Mouse (Mus musculus) intestine, postnatal 0 days (tissue): ENCODE measurements around the gene Smtnl1. TPM values are rescaled to one million over a fixed set of nuclear protein-coding genes. Genes with fewer than 3 reads are reported as not detected.
A peak's percentile ranks its signal among the peaks of the same experiment; 100 is the strongest.

Source experiments
- ATAC-seq: fragments of 200-750 bp; cut with Nextera tagmentation; 2 replicates; pipeline ENCODE4 v1.8.0; 2017; ENCODE audit warnings: mild to moderate bottlenecking, moderate TSS enrichment, moderate library complexity
- H3K27ac ChIP-seq: fragments of 300-500 bp; sonication (generic); 2 replicates; pipeline ENCODE4 v1.5.1; 2014; ENCODE audit warnings: mild to moderate bottlenecking, low read depth, low read length, moderate library complexity
- H3K27me3 ChIP-seq: fragments of 300-500 bp; sonication (generic); replicated peaks from 2 replicates; pipeline ENCODE4 v1.6.1; 2014; ENCODE audit warnings: low read length, mixed read lengths; ENCODE audit not compliant: control insufficient read depth, insufficient read depth
- H3K36me3 ChIP-seq: fragments of 300-500 bp; sonication (generic); 2 replicates; pipeline ENCODE4 v1.6.1; 2014; ENCODE audit warnings: mild to moderate bottlenecking, moderate library complexity; ENCODE audit not compliant: control insufficient read depth, insufficient read depth
- H3K4me1 ChIP-seq: fragments of 300-500 bp; sonication (generic); replicated peaks from 2 replicates; pipeline ENCODE4 v1.6.1; 2014; ENCODE audit warnings: antibody characterized with exemption, low read length, mixed read lengths; ENCODE audit not compliant: control insufficient read depth, insufficient read depth
- H3K4me2 ChIP-seq: fragments of 300-500 bp; sonication (generic); replicated peaks from 2 replicates; pipeline ENCODE4 v1.6.1; 2014; ENCODE audit warnings: low read depth, mild to moderate bottlenecking, moderate library complexity
- H3K4me3 ChIP-seq: fragments of 300-500 bp; sonication (generic); 2 replicates; pipeline ENCODE4 v1.5.1; 2014; ENCODE audit warnings: low read depth, low read length
- H3K9ac ChIP-seq: fragments of 300-500 bp; sonication (generic); 2 replicates; pipeline ENCODE4 v1.6.1; 2014; ENCODE audit warnings: mild to moderate bottlenecking, low read depth, low read length
- H3K9me3 ChIP-seq: fragments of 300-500 bp; sonication (generic); 2 replicates; pipeline ENCODE4 v1.6.1; 2016; ENCODE audit warnings: mixed run types; ENCODE audit not compliant: control insufficient read depth
- CTCF ChIP-seq: sonication (generic); IDR thresholded peaks from 2 replicates; pipeline ENCODE4 v1.5.1; 2016; ENCODE audit warnings: low read depth, mild to moderate bottlenecking, control low read depth, antibody characterized with exemption, moderate library complexity
- WGBS: fragments of 180-500 bp; shearing (Covaris S2); extraction: QIAGEN DNeasy Blood & Tissue Kit; methylation state at CpG from one replicate; pipeline ENCODE4 v1.1.7; 2014; 5-methylcytosine and 5-hydroxymethylcytosine counted together
- polyA plus RNA-seq: library from polyadenylated mRNA; unstranded; fragments of >200 nt; fragmentation: Nextera tagmentation; extraction: Ambion mirVana; gene quantifications from 2 replicates; pipeline ENCODE4 v1.2.1, GENCODE M21; 2015

Smtnl1 gene
- polyA plus RNA-seq, 1 experiment from 2014 or later = 0.46 TPM

DNA sequence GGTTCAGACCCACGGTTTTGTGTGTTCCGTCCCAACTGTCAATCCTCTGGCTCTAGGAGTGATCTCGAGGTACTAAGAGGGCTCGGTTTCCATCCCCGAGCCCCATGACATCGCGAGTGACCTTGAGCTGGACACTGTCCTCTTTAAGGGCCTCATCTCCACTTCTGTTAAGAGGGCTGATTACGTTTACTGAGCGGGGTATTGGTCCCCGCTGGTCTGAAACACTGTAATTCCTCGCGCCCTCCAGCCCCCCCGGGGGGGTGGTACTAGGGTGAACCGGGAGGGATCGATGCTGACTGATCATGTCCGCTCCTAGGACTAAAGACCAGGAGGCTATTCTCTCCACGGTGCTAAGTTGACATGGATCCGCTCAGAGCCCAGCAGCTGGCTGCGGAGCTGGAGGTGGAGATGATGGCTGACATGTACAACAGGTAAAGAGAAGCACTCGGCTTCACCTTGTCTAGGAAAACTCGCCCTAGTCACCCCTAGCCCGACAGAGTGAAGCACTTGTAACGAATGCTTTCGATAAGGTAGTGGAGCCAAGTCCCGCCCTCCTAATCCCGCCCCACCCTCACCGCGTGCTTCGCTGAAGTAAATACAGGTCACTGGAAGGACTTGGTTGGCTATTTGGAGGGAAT is 5.0 kb upstream of the Smtnl1 start:
- Histone ChIP-seq H3K4me2 (peak overlapping the region; percentile 91), H3K9ac (peak overlapping the region; percentile 46), H3K36me3 (peaks cover 14% of the 10 kb centered on the region), H3K27ac (peak overlapping the region; percentile 71), H3K9me3 (no peaks in the 10 kb centered on the region), H3K4me1 (no peaks in the 10 kb centered on the region), H3K4me3 (peak overlapping the region; percentile 80), H3K27me3 (no peaks in the 10 kb centered on the region)
- ATAC-seq = peak; percentile 39
- no peak for TF ChIP-seq CTCF
- under 1% methylated on average over 29 of the region's 29 CpGs for WGBS

DNA sequence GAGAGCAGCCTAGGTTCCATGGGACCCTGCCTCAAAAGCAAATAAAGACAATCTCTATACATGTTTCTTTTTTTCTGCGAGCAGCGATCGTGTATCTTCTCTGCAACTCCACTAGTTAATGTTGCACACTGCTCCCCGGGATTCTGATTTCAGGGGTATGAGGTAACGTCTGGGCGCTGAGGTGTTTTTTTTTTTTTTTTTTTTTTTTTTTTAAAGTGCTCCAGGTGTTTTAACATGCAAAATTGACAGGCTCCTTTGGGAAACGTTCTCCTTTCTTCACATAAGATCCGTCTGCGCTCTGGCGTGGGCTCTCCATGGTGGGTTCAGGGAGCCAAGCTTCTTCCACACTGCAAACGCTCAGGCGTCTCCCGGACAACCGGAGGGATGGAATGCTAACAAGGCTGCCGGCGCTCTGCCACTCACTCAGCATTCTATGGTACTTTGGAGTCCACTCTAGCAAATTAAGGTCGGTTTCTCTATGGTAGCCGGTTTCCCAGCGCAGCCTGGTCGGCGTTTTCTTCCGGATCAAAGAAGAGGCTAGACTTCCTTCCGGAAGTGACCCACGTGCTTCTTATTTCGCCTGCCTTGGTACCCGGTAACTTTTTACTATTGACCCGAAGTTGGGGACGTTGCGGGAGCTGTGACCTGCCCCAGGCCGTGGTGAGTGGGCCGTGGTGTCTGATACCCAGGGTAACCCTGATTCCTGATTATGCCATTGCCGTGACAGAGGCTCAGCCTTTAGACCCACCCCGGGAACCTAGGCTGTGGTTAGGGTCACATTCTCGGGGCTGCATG is 4.2 kb upstream of the Smtnl1 start, which contains the start of gene Timm10:
Gene Timm10 (plus strand): TSS at position 510 of the 795 bp plus-strand sequence.
- ATAC-seq = peak; percentile 87
- Histone ChIP-seq H3K27ac (peak within 1 kb of the TSS; percentile 71), H3K4me3 (peak within 1 kb of the TSS; percentile 80), H3K4me2 (peak within 1 kb of the TSS; percentile 91), H3K9me3 (no peaks in the 10 kb centered on the region), H3K9ac (peak within 1 kb of the TSS; percentile 46), H3K36me3 (peaks cover 14% of the 10 kb centered on the region), H3K27me3 (peaks cover under 1% of the 10 kb centered on the region; the same call in 1 of the 2 replicates), H3K4me1 (no peaks in the 10 kb centered on the region)
- under 1% methylated on average over 34 of the region's 34 CpGs for WGBS
- no peak for TF ChIP-seq CTCF

DNA sequence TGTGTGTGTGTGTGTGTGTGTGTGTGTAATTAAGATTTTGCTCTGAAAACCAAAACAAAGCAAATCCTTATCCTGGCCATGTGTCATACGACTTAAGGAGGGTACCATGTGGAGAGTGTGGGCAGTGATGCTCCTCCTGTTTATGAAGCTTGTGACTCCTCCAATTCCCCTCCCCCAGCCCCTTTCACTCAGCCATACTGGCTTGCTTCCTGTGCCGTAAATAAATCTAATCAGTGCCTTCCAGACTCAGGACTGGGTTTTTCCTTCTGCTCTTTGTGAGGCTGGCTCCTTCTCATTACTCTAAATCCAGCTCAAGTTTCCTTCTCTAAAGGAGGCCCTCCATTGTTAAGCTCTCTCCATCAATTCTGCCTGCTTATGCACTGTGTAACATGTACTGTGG is 785 bp upstream of the Smtnl1 start:
- no peaks in the 10 kb centered on the region for H3K4me1 ChIP-seq
- H3K4me3 ChIP-seq = no peak overlapping the region
- H3K4me2 ChIP-seq = no peak overlapping the region
- no peaks in the 10 kb centered on the region for H3K36me3 ChIP-seq
- no peak for TF ChIP-seq CTCF
- no peak overlapping the region for H3K9ac ChIP-seq
- no peak overlapping the region for H3K27ac ChIP-seq
- ATAC-seq = no peak
- 28% methylated on average over 2 of the region's 2 CpGs for WGBS
- H3K9me3 ChIP-seq = no peaks in the 10 kb centered on the region
- peaks cover 8% of the 10 kb centered on the region for H3K27me3 ChIP-seq

- no peak overlapping the region for H3K4me2 ChIP-seq
- WGBS = 63% methylated on average over 3 of the region's 3 CpGs
- H3K27me3 ChIP-seq = peaks cover 8% of the 10 kb centered on the region
- no peaks in the 10 kb centered on the region for H3K9me3 ChIP-seq
- no peaks in the 10 kb centered on the region for H3K4me1 ChIP-seq
- no peaks in the 10 kb centered on the region for H3K36me3 ChIP-seq
- no peak overlapping the region for H3K9ac ChIP-seq
- TF ChIP-seq CTCF = no peak
- no peak for ATAC-seq
- H3K27ac ChIP-seq = no peak overlapping the region
- no peak overlapping the region for H3K4me3 ChIP-seq
These were observed 2.6 kb downstream of the Smtnl1 start for GRCm38 (mm10) chr2:84819861-84820260.

DNA sequence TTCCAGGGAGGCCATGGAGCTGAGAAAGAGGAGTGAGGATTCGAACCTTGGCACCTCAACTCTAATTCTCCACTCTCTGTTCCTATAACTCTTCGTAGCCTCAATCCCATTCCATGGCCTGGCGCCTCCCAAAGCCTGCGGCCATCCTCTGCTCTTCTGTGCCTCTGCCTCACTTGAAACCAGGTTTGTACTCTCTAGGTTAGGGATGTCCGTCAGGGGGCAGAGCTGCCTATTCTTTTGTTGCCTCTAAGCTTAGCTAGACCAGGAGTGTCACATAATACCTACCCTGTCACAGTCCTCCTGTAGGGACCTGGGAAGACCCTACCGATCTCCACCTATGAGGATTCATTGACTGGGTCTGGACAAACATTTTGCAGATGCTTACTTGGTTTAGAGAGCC is 9.8 kb downstream of the Smtnl1 start:
- ATAC-seq = no peak
- whole genome bisulfite sequencing = 89% methylated on average over 6 of the region's 6 CpGs
- no peak overlapping the region for H3K27ac ChIP-seq

DNA sequence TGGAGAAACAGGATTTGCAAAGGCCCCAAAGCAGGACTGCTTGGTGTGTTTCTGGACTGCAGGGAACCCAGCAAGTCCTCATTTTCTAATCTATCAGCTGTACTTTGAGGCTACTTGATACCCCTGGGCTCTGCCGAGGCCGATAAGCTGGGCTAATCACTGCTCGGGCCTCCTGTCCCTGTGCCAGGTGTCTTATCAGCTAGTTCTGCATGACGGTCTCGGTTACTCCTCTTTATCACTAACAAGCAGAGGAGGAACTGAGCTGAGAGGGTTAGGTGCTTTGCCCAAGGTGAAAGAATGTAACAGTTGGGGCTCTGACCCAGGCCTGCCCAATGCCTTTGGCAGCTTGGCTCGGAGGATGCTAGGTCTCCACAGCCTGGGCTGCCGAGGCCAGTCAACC is 10.6 kb downstream of the Smtnl1 start:
- WGBS = 39% methylated on average over 7 of the region's 7 CpGs
- Histone ChIP-seq H3K9ac (no peak overlapping the region), H3K27ac (peak overlapping the region; percentile 4; the same call in 1 of the 2 replicates), H3K27me3 (no peaks in the 10 kb centered on the region), H3K36me3 (peaks cover 8% of the 10 kb centered on the region; the same call in 1 of the 2 replicates), H3K4me1 (peaks cover 10% of the 10 kb centered on the region; the same call in 1 of the 2 replicates), H3K4me3 (no peak overlapping the region), H3K4me2 (0 out of 2 replicates have a peak overlapping the region, but pooled peaks have one; percentile 13), H3K9me3 (no peaks in the 10 kb centered on the region)
- no peak for TF ChIP-seq CTCF
- ATAC-seq = peak; percentile 42; the same call in 1 of the 2 replicates

More for the DNA sequence above, 9.8 kb downstream of the Smtnl1 start:
- Histone ChIP-seq H3K27me3 (no peaks in the 10 kb centered on the region), H3K4me2 (no peak overlapping the region), H3K4me3 (no peak overlapping the region), H3K9me3 (no peaks in the 10 kb centered on the region), H3K36me3 (peaks cover 8% of the 10 kb centered on the region; the same call in 1 of the 2 replicates), H3K9ac (no peak overlapping the region), H3K4me1 (peaks cover 10% of the 10 kb centered on the region; the same call in 1 of the 2 replicates)
- TF ChIP-seq CTCF = no peak
